Mouse (Mus musculus) ovary, adult 10 weeks (tissue): ENCODE measurements around the gene Olfr1369-ps1. TPM values are rescaled to one million over a fixed set of nuclear protein-coding genes. Genes with fewer than 3 reads are reported as not detected.

ENCODE experiments used
- polyA plus RNA-seq: library from polyadenylated mRNA; stranded (reverse); fragments of 350-450 nt; fragmentation: Illumina TruSeq; extraction: RNeasy Lipid Tissue Mini Kit (QIAGEN cat#74804); gene quantifications from one replicate; pipeline ENCODE4 v1.2.3, GENCODE M21; 2014

The Olfr1369-ps1 gene
- polyA plus RNA-seq, result not detected

GRCm38 (mm10) chr13:21111183-21111582 lies at the start of gene Olfr1369-ps1:
TSS of gene Olfr1369-ps1 (plus strand) at chr13:21111483.

GRCm38 (mm10) chr13:21074847-21075246 lies 36.4 kb upstream of the Olfr1369-ps1 start, which contains the start of gene Olfr1370:
TSS of gene Olfr1370 (minus strand) at chr13:21074947.

GRCm38 (mm10) chr13:21129339-21129738 lies 18.1 kb downstream of the Olfr1369-ps1 start, which contains the start of gene Olfr263:
TSS of gene Olfr263 (plus strand) at chr13:21129639.

GRCm38 (mm10) chr13:21145767-21146166 lies 34.5 kb downstream of the Olfr1369-ps1 start, which contains the start of gene Olfr1368:
TSS of gene Olfr1368 (minus strand) at chr13:21145867.

Other genes starting within 250 kb of the Olfr1369-ps1 start
- gene Olfr1370, start 36.5 kb upstream of the Olfr1369-ps1 start, polyA plus RNA-seq, result not detected
- not detected for gene Olfr263, start 18.2 kb downstream of the Olfr1369-ps1 start, polyA plus RNA-seq
- gene Olfr1368, start 34.4 kb downstream of the Olfr1369-ps1 start, polyA plus RNA-seq, result not detected
- gene Trim27, start 68.0 kb downstream of the Olfr1369-ps1 start, polyA plus RNA-seq, result 55.2 TPM
- 1.5 TPM for gene Gpx5, start 181.2 kb downstream of the Olfr1369-ps1 start, polyA plus RNA-seq
- gene Gpx6, start 200.6 kb downstream of the Olfr1369-ps1 start, polyA plus RNA-seq, result 0.46 TPM
- not detected for gene Olfr1367, start 235.4 kb downstream of the Olfr1369-ps1 start, polyA plus RNA-seq